Mouse (Mus musculus): ENCODE data around the gene Sag.
"Not testable (repeated sequence)": the region's sequence is repeated elsewhere in the genome, so short reads cannot be mapped to it uniquely, and the experiment has no call there.

Sag gene

DNA sequence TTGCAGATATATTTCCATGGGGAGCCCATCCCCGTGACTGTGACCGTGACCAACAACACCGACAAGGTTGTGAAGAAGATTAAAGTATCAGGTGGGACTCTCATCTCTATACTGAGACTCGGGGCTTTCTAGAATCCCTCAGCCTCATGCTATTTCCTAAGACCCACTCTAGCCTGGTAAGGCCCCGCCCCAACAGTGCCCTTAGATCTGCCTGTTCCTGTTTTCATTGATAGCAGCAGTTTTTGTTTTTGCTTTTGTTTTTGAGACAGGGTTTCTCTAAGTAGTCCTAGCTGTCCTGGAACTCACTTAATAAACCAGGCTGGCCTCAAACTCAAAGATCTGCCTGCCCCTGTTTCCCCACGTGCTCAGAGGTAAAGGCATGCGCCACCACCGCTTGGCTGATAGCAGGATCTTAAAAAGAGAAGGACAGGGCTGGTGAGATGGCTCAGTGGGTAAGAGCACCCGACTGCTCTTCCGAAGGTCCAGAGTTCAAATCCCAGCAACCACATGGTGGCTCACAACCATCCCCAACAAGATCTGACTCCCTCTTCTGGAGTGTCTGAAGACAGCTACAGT lies 21.0 kb downstream of the Sag start:
- DNase-seq (ENCODE audit: low spot score) = no peak

- DNase-seq (ENCODE audit: low spot score) = no peak
These were observed 21.8 kb downstream of the Sag start for GRCm38 (mm10) chr1:87825281-87825680.

DNA sequence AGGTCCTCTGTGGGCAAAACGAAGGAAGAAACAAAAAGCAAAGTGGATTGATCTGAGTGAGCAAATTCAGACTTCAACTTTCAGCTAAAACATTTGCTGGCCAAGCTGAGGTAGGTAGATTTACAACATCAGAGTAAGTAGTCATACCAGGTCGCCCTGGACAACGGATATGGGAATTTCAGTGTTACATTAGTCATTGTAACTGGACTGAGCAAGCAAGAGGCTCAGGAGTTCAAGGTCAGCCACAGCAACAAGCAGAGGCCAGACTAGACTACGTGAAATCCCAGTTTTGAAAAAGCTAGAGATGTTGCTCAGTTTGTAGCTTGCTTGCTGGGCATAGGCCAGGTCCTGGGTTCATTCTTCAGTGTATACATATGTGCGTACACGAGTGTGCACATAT lies 22.5 kb downstream of the Sag start:
- DNase-seq (ENCODE audit: low spot score) = no peak

- no peak for DNase-seq (ENCODE audit: low spot score)
These were observed 23.0 kb downstream of the Sag start for GRCm38 (mm10) chr1:87826474-87826873.

GRCm38 (mm10) chr1:87827476-87827875 lies 24.0 kb downstream of the Sag start:
- DNase-seq (ENCODE audit: low spot score) = not testable (repeated sequence)

- DNase-seq (ENCODE audit: low spot score) = no peak
These were observed 24.7 kb downstream of the Sag start for GRCm38 (mm10) chr1:87828185-87828584.

DNA sequence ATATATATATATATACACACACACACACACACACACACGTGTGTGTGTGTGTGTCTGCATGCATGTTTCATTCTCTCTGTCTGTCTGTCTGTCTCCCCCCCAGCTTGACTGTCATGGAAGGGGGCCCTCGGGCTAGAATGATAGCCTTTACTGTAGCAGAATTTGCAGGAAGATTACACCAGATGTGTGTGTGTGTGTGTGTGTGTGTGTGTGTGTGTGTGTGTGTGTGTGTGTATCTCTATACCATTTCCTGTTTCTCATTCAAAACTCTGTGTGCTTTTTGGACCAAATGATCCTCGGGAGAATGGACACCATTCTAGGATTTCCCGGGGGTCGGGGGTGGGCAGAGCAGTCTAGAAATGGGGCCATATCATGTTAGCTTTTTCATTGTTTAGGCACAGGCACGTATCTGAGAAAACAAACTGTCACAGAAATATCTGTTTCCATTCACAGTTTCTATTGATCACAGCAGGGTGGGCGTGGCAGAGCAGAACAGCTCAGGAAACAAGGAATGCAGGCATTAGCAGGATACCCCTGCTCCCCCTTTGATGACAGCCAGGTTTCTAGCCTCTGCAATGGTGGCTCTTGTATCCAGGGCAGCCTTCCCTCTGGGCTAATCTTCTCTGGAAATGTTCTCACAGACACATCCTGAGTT lies 25.6 kb downstream of the Sag start:
- no peak for DNase-seq (ENCODE audit: low spot score)

GRCm38 (mm10) chr1:87829621-87830211 lies 26.2 kb downstream of the Sag start:
- no peak for DNase-seq (ENCODE audit: low spot score)

DNA sequence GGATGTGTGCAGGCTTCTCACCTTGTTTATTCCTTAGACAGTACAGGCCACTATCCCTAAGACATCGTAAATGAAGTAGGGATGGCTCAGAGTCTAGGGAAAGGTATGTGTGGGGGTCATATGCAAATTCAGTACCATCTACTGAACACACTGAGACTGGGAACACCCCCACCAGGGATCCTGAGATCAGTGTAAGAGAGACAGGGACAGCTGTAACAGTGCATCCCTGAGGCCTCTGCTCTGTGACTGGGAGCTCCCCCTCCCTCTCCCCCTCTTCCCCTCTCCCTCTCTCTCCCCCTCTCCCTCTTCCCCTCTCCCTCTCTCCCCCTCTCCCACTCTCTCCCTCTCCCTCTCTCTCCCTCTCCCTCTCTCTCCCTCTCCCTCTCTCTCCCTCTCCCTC lies 33.0 kb downstream of the Sag start:
- DNase-seq (ENCODE audit: low spot score) = no peak

- DNase-seq (ENCODE audit: low spot score) = no peak
These were observed 33.5 kb downstream of the Sag start for GRCm38 (mm10) chr1:87837018-87837417.

DNA sequence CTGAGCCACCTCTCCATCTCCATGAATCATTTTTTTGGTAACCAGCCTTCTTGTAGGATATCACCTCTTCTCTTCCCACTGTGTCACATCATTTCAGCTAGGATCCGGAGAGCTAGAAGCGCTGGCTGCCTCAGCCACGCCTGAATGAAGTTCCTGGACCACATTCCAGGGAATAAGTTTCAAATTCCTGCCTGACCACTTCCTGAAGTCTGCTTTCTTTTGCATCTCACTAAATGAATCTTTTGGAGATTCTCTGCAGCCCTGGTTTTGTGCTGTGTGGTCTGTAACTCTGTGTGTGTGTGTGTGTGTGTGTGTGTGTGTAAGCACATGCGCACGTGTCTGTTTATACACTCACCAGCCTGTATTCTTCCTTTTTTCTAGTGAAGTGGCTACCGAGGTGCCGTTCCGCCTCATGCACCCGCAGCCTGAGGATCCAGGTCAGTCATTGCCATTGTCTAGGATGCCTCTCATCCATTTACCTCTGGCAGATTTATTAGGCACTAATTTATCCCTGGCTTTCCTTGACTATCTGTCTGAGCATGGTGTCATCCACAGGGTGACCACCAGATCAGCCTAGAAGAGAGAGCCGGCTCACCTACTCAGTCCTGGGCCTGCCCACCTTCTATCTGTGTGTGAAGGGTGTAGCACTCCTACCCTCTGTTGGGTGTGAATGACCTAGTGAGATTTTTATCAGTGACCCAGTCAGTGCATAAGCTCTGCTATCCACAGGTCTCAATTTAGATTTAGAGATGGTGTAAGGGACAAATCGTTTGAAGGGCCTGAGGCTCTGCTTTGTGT lies 37.1 kb downstream of the Sag start:
- DNase-seq (ENCODE audit: low spot score) = no peak

DNA sequence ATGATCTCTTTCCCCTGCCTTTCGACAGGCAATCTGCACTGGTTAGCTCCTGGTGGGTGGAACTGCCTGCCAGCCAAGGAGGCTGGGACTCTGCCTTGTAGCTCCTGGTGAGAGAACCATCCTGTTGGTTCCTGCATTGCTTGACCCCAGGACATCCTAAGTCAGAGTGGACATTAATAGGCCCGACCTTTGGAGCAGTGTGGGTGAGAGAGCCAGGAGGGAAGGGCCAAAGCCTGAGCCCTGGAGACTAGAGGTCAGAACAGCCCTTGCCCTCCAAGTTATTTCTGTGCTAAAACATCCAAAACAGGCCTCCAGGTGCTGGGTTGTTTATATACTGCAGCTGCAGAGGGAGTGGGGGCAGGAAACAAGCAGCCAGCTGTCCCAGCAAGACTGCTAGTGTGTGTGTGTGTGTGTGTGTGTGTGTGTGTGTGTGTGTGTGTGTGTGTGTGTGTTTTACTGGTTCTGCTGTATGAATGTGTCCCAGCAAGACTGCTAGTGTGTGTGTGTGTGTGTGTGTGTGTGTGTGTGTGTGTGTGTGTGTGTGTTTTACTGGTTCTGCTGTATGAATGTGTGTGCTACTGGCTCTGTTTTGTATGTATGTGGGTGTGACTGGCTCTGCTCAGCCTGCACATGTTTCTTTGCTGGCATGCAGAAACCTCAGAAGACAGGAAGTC lies 43.5 kb downstream of the Sag start:
- DNase-seq (ENCODE audit: low spot score) = peak; percentile 55

- DNase-seq (ENCODE audit: low spot score) = no peak
These were observed 44.1 kb downstream of the Sag start for GRCm38 (mm10) chr1:87847475-87848168.

DNA sequence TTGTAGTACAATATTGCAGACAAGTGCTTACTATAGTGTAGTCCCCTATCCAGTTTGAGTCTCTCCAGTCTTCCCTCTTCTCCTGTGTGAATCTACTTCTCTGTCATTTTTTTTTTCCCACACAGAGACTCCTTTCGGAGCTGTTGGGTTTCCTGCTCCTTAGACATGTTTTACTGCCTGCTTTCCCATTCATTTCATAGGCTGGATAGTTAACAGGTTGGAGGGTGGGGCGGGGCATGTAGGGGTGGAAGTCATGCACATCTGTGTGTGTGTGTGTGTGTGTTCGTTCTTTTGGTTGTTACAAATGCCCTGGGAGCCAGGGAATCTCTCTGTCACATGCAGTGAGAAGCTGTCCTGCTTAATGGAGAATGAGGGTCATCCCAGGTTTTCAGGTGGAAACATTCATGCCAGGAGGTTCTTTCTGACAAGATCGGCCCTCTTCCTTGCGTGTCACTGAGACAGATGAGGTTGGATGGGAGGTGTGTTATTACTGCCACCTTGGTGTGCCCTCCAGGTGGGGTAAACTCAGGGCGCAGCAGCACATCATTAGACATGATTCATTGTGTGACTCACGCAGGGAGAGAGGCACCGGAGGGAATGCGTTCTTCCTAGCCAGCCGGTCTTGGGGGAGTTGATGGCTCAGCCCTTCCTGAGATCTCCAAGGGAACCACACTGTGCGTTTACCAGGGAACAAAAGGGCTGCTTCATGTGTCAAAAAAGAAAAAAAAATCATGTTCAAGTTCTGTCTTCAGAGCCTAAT lies 44.9 kb downstream of the Sag start:
- peak; percentile 64 for DNase-seq (ENCODE audit: low spot score)

DNA sequence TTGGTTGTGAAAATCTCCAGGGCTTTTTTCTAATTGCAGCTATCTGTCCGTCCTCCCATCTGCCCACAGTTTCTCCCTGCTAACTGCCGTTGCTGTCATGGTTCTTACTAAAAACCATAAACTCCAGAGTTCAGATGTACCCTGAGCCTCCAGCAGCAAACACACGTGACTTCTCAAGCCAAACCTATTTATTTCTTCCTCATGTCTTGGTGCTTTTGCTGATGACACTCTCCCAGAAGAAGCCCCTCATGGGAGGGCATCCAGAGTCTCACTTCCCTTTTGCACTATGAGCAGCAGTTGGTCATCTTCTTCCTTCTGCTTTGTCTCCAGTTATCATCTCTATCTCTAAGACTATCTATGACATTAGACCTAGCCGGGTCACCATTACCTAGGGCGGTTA lies 45.8 kb downstream of the Sag start:
- DNase-seq (ENCODE audit: low spot score) = no peak

DNA sequence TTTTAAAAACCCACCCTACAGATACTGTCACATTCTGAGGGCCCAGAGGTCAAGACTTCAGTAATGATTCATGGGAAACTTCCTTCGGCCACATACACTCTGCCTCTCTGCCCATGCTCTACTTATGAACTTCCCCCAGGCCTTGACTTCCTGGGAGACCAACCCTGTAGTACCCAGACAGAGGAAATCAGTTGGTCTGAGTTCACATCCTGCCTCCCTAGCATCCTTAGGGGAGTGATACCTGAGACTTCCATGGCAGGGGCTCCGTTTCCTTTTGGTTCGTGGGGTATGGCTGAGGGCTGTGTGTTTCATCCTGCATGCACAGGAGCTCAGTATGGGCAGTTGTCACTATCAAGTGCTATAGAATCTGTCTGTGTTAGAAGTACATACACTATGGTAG lies 47.9 kb downstream of the Sag start:
- no peak for DNase-seq (ENCODE audit: low spot score)

DNA sequence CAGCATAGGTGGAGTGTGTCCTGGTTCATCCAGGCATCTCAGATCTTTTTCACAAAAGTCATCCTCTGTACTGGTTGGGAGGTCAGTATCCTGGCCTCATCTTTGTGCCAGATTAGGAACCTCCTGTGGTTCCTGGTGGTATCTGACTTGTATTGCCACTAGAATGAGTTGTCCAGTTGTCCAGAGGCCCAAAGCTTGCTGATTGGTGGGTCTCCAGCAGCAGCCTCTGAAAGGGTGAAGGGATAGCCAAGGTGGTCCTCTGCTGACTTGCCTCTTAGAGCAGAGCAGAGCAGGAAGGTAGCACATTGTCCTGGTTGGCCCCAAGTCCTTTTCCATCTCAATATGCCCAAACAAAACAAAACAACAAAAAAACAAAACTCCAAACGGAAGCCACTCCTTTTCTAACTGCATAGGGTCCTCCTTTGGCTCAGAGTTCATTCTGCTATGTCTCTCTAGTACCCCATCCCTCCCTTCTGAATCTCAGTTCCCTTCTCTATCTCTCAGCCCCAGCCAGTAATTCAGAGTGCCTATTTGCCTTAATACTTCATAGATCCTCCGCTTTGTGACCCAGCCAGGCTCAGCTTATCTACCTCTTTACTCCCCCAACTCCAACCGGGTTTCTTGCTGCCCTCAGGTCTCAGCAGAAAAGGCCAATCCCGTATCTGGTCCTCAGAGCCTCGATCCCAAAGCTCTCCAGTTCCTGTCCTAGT lies 48.8 kb downstream of the Sag start:
- DNase-seq (ENCODE audit: low spot score) = no peak

DNA sequence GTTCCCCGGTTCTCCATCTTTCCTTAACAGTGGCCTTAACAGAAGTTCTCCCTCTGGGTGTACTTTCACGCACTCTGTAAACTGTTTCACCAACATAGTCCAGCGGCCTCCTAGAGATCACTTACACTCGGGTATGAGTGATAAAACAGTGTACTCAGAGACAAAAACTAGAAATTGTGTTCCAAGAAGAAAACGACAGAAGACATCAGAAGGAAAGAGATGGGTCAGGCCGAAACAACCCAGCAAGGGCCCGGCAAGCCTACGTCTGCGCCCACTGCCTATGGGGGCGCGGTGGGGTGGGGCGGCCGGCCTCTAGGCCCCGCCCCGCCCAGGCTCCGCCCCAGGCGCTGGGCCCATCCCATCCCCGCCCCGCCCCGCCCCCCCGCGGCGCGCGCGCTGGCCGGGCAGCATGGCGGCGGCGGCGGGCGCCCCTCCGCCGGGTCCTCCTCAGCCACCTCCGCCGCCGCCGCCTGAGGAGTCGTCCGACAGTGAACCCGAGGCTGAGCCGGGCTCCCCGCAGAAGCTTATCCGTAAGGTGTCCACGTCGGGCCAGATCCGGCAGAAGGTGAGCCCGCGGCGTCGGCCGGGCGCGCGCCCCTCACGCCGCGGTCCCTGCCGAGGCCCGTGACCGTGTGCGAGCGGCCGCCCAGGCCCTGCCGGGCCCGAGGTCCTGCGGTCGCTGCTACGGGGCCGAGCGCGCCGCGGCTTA lies 49.6 kb downstream of the Sag start, which contains the start of gene Dgkd:
Gene Dgkd, plus strand, starts transcription at position 396 of the 709 bp plus-strand sequence.
- peak; percentile 88 for DNase-seq (ENCODE audit: low spot score)

DNA sequence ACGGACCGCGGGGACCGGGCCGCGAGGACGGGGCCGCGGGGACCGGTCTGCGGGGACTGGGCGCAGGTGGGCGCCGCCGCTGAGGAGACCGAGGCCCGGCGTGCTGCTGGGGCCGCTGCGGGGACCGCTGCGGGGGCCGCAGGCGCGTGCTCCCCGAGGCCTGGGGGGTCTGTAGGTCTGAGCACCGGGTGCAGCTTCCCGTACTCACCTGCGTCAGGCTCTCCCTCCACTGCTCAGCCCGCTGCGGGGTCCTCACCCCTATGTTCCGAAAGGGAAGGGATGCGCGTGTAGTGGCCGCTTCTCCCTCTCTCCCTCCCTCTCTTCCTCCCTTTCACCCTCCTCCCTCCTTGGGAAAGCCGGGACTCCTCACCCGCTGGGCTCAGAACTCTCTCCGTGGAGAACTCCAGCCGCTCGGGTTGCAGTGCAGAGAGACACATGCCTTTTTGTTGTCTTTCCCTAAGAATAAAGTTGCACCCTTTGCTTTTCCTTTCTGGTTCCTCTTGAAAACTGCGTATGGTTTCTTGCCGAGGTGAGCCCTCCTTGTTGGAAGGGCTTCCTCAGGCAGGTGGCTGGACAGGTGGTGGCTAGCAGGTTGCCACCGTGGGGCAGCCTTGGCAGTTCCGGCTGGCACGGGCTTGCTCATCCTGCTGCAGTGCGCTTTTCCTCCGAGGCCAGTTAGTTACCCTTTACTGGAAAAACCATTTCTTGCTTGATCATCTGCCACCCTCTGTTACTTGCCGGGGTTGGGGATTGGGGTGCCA lies 50.3 kb downstream of the Sag start:
- peak; percentile 38 for DNase-seq (ENCODE audit: low spot score)

Measured in MN1 (cell line).